Comparison of ENCODE assay signal across 13 mouse cellular contexts in genomic region chr6:127239529-127240471, GRCm38 (mm10).
DNase-seq lines count a peak whose midpoint lies in the region; ATAC-seq and TF ChIP-seq lines count a peak whose summit lies in the region.
"Had no signal": no experiment of that assay in that cellular context is flagged by ENCODE, and none has a peak within 500 bp of the region (broad histone marks: within the 10 kb centered on the region; RNA-seq: fewer than 3 reads in every experiment).

No protein-coding gene starts in this region.

- H3K4me1 ChIP-seq in kidney, postnatal 0 days (replicated peaks; ENCODE audit: insufficient read depth, low read length), result 0 out of 2 replicates have a peak, but pooled peaks cover 4% of the 10 kb centered on the region
- H3K4me1 ChIP-seq in megakaryocyte, embryonic 14.5 days, result peaks cover 32% of the 10 kb centered on the region
- H3K4me1 ChIP-seq in kidney, embryonic 14.5 days (ENCODE audit: control insufficient read depth, insufficient read depth, low read length), result no peaks in the 10 kb centered on the region; the same call in 1 of the 2 replicates
- no peaks in the 10 kb centered on the region for H3K4me1 ChIP-seq in kidney, adult 2 months (ENCODE audit: control insufficient read depth, insufficient read depth, low read length)
- H3K4me1 ChIP-seq: forebrain, embryonic 13.5 days had no signal

- H3K36me3 ChIP-seq in kidney, postnatal 0 days (ENCODE audit: insufficient read depth, low read length), result no peaks in the 10 kb centered on the region
- no peaks in the 10 kb centered on the region for H3K36me3 ChIP-seq in megakaryocyte, embryonic 14.5 days (replicated peaks; ENCODE audit: low read length)
- H3K36me3 ChIP-seq in kidney, embryonic 14.5 days (ENCODE audit: control insufficient read depth, insufficient read depth, low read length), result no peaks in the 10 kb centered on the region
- H3K36me3 ChIP-seq in kidney, adult 2 months (ENCODE audit: control insufficient read depth, insufficient read depth, low read length), result no peaks in the 10 kb centered on the region

- ATAC-seq in kidney, postnatal 0 days (replicated peaks; ENCODE audit: low FRiP score, low read depth), result no peak
- peak; percentile 46 for ATAC-seq in common myeloid progenitor, adult 5-6 weeks (replicated peaks; ENCODE audit: low read depth, poor library complexity, severe bottlenecking)
- ATAC-seq in kidney, embryonic 14.5 days (ENCODE audit: low FRiP score, low TSS enrichment), result no peak
- ATAC-seq: forebrain, embryonic 13.5 days had no signal

- H3K27me3 ChIP-seq in kidney, postnatal 0 days (ENCODE audit: insufficient read depth, low read length), result no peaks in the 10 kb centered on the region
- no peaks in the 10 kb centered on the region for H3K27me3 ChIP-seq in megakaryocyte, embryonic 14.5 days (replicated peaks)
- H3K27me3 ChIP-seq in kidney, embryonic 14.5 days (ENCODE audit: control insufficient read depth, insufficient read depth, low read length), result no peaks in the 10 kb centered on the region
- no peaks in the 10 kb centered on the region for H3K27me3 ChIP-seq in kidney, adult 2 months (replicated peaks; ENCODE audit: control insufficient read depth, insufficient read depth, low read length)
- H3K27me3 ChIP-seq: forebrain, embryonic 13.5 days had no signal

- no peak for TF ChIP-seq CTCF in kidney, postnatal 0 days (IDR thresholded peaks at IDR 0.05; ENCODE audit: low read depth)
- no peak for TF ChIP-seq CTCF in kidney, adult 2 months (conservative IDR thresholded peaks at IDR 0.05; ENCODE audit: insufficient read depth, insufficient read length, low read depth, low read length)

- no peak overlapping the region for H3K4me3 ChIP-seq in kidney, postnatal 0 days (replicated peaks; ENCODE audit: low read depth, low read length)
- H3K4me3 ChIP-seq in megakaryocyte, embryonic 14.5 days (replicated peaks), result peak overlapping the region; percentile 90
- H3K4me3 ChIP-seq in kidney, embryonic 14.5 days (ENCODE audit: low read length), result no peak overlapping the region
- no peak overlapping the region for H3K4me3 ChIP-seq in kidney, adult 2 months (ENCODE audit: insufficient read depth, low read depth, low read length)
- H3K4me3 ChIP-seq: forebrain, embryonic 13.5 days had no signal

- H3K27ac ChIP-seq in kidney, postnatal 0 days, result no peak overlapping the region
- no peak overlapping the region for H3K27ac ChIP-seq in kidney, embryonic 14.5 days (ENCODE audit: low read depth, low read length)
- no peak overlapping the region for H3K27ac ChIP-seq in kidney, adult 2 months (ENCODE audit: insufficient read depth, low read depth, low read length)
- H3K27ac ChIP-seq: forebrain, embryonic 13.5 days had no signal

- no peak overlapping the region for H3K9ac ChIP-seq in kidney, postnatal 0 days (ENCODE audit: low read depth, low read length)
- H3K9ac ChIP-seq in kidney, embryonic 14.5 days (ENCODE audit: low read depth, low read length), result no peak overlapping the region
- H3K9ac ChIP-seq: forebrain, embryonic 13.5 days had no signal

- peak overlapping the region; percentile 9; the same call in 1 of the 2 replicates for H3K4me2 ChIP-seq in kidney, postnatal 0 days (ENCODE audit: low read length)
- H3K4me2 ChIP-seq in kidney, embryonic 14.5 days (replicated peaks; ENCODE audit: low read depth, low read length), result no peak overlapping the region
- H3K4me2 ChIP-seq: forebrain, embryonic 13.5 days had no signal

- no peak for TF ChIP-seq POLR2A in kidney, adult 2 months (IDR thresholded peaks at IDR 0.05; ENCODE audit: low read depth, low read length)

- H3K9me3 ChIP-seq in kidney, postnatal 0 days (replicated peaks; ENCODE audit: low read length), result no peaks in the 10 kb centered on the region
- peaks cover 11% of the 10 kb centered on the region for H3K9me3 ChIP-seq in megakaryocyte, embryonic 14.5 days
- no peaks in the 10 kb centered on the region for H3K9me3 ChIP-seq in kidney, embryonic 14.5 days (ENCODE audit: control insufficient read depth, low read length)

- DNase-seq in kidney, postnatal 0 days (ENCODE audit: low spot score), result no peak
- no peak for DNase-seq in kidney, adult 9 months
- peak; percentile 32 to 42 for DNase-seq in thymus, postnatal 10 days (ENCODE audit: low spot score in 2 of 2)
- no peak for DNase-seq in kidney, adult 2 months
- no peak for DNase-seq in cerebellum, postnatal 14 days
- DNase-seq: gastrocnemius, postnatal 25 days; heart, postnatal 36 days; kidney, adult 8-10 months; right cerebral cortex, adult 18-20 months had no signal

- 31% methylated on average over 12 of the region's 12 CpGs for WGBS in kidney, postnatal 0 days
- 44% methylated on average over 12 of the region's 12 CpGs for WGBS in kidney, embryonic 14.5 days
- WGBS in kidney, adult 2 months, result 46% methylated on average over 12 of the region's 12 CpGs

Comparison
In these comparisons a context has a peak if more than half of its experiments do, and no peak if none do; other contexts are left out.
1. DNase-seq: peak in thymus, postnatal 10 days (2 of 2); none in kidney, postnatal 0 days (single experiment), kidney, adult 9 months (single experiment), kidney, adult 2 months (single experiment) and cerebellum, postnatal 14 days (0 of 2).